Mouse (Mus musculus) spleen, adult 2 months (tissue): ENCODE measurements around the gene Stx8.

Source experiments
- CTCF ChIP-seq: fragments of 200-500 bp; IDR thresholded peaks from 2 replicates; pipeline ENCODE4 v1.5.1; 2011; ENCODE audit warnings: mild to moderate bottlenecking, inconsistent platforms; ENCODE audit not compliant: insufficient read depth, insufficient read length, insufficient replicate concordance; ENCODE audit errors: extremely low read depth
- POLR2A ChIP-seq: fragments of 200-500 bp; IDR thresholded peaks from 2 replicates; pipeline ENCODE4 v1.6.1; 2011; ENCODE audit warnings: low read depth, low read length, inconsistent platforms

DNA sequence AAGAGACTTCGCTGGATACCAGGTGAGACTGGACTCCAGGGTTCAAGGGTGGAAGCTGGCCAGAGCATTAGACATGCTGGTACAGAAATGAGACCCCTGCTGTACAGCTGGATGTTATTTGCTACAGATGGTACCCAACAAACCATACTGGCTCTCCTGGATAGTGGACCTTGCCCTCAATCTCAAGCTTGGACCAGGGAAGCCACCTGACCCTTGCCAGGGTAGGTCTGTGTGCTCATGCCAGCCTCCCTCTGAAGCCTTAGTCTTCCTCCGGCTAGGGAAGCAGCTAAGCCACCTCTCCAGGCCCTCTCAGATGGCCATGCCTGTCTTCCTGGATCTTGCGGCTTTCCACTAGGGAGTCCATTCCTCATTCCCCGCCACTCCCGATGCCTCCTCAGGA, 244.7 kb downstream of the Stx8 start:
- no peak for TF ChIP-seq CTCF
- no peak for TF ChIP-seq POLR2A
